Mouse (Mus musculus) hindbrain, embryonic 16.5 days (tissue): ENCODE measurements around the gene Zfyve28. TPM values are rescaled to one million over a fixed set of nuclear protein-coding genes. Genes with fewer than 3 reads are reported as not detected.

Source experiments
- ATAC-seq: fragments of 200-750 bp; cut with Nextera tagmentation; 2 replicates; pipeline ENCODE4 v1.8.0; 2017; ENCODE audit warnings: moderate TSS enrichment, moderate library complexity
- H3K27ac ChIP-seq: fragments of 300-500 bp; sonication (generic); 2 replicates; pipeline ENCODE4 v1.5.1; 2014; ENCODE audit warnings: low read depth, mild to moderate bottlenecking, control low read depth, low read length, moderate library complexity
- H3K27me3 ChIP-seq: fragments of 300-500 bp; sonication (generic); replicated peaks from 2 replicates; pipeline ENCODE4 v1.6.1; 2014; ENCODE audit warnings: low read length; ENCODE audit not compliant: control insufficient read depth, insufficient read depth
- H3K36me3 ChIP-seq: fragments of 300-500 bp; sonication (generic); 2 replicates; pipeline ENCODE4 v1.6.1; 2014; ENCODE audit warnings: mild to moderate bottlenecking, low read length, moderate library complexity, mixed read lengths; ENCODE audit not compliant: control insufficient read depth, insufficient read depth
- H3K4me1 ChIP-seq: fragments of 300-500 bp; sonication (generic); 2 replicates; pipeline ENCODE4 v1.6.1; 2014; ENCODE audit warnings: low read depth, low read length; ENCODE audit not compliant: control insufficient read depth, insufficient read depth
- H3K4me2 ChIP-seq: fragments of 300-500 bp; sonication (generic); 2 replicates; pipeline ENCODE4 v1.6.1; 2014; ENCODE audit warnings: mild to moderate bottlenecking, low read length, control low read depth, moderate library complexity
- H3K4me3 ChIP-seq: fragments of 300-500 bp; sonication (generic); 2 replicates; pipeline ENCODE4 v1.5.1; 2014; ENCODE audit warnings: mild to moderate bottlenecking, low read length, control low read depth, moderate library complexity
- H3K9ac ChIP-seq: fragments of 300-500 bp; sonication (generic); 2 replicates; pipeline ENCODE4 v1.6.1; 2014; ENCODE audit warnings: low read depth, mild to moderate bottlenecking, control low read depth, low read length, moderate library complexity
- H3K9me3 ChIP-seq: fragments of 300-500 bp; sonication (generic); 2 replicates; pipeline ENCODE4 v1.6.1; 2014; ENCODE audit warnings: mild to moderate bottlenecking, low read length, moderate library complexity; ENCODE audit not compliant: control insufficient read depth
- WGBS: fragments of 180-500 bp; shearing (Covaris S2); extraction: QIAGEN DNeasy Blood & Tissue Kit; methylation state at CpG from one replicate; pipeline ENCODE4 v1.1.7; 2014; 5-methylcytosine and 5-hydroxymethylcytosine counted together
- polyA plus RNA-seq: library from polyadenylated mRNA; unstranded; fragments of >200 nt; fragmentation: Nextera tagmentation; extraction: Ambion mirVana; gene quantifications from 2 replicates; pipeline ENCODE4 v1.2.1, GENCODE M21; 2015

Zfyve28 gene
- polyA plus RNA-seq, 1 experiment from 2014 or later: 4.6 TPM

- Histone ChIP-seq H3K4me1 (no peaks in the 10 kb centered on the region), H3K9me3 (no peaks in the 10 kb centered on the region), H3K27me3 (no peaks in the 10 kb centered on the region), H3K27ac (no peak overlapping the region), H3K9ac (no peak overlapping the region), H3K36me3 (no peaks in the 10 kb centered on the region), H3K4me2 (no peak overlapping the region), H3K4me3 (no peak overlapping the region)
- 91% methylated on average over 12 of the region's 12 CpGs for WGBS
- no peak for ATAC-seq
Observed at GRCm38 (mm10) chr5:34195786-34196185, 92.5 kb downstream of the Zfyve28 start.

- ATAC-seq: no peak
- H3K9me3 ChIP-seq: no peaks in the 10 kb centered on the region
- H3K27ac ChIP-seq: no peak overlapping the region
- H3K4me3 ChIP-seq: no peak overlapping the region
- 86% methylated on average over 6 of the region's 6 CpGs for WGBS
- no peak overlapping the region for H3K4me2 ChIP-seq
- H3K9ac ChIP-seq: no peak overlapping the region
- H3K27me3 ChIP-seq: no peaks in the 10 kb centered on the region
- H3K4me1 ChIP-seq: no peaks in the 10 kb centered on the region
- H3K36me3 ChIP-seq: no peaks in the 10 kb centered on the region
Observed at GRCm38 (mm10) chr5:34194975-34195662, 93.1 kb downstream of the Zfyve28 start.

- H3K27me3 ChIP-seq: no peaks in the 10 kb centered on the region
- H3K36me3 ChIP-seq: no peaks in the 10 kb centered on the region
- H3K9ac ChIP-seq: no peak overlapping the region
- 60% methylated on average over 1 of the region's 1 CpGs for WGBS
- no peaks in the 10 kb centered on the region for H3K4me1 ChIP-seq
- no peak overlapping the region for H3K27ac ChIP-seq
- no peak overlapping the region for H3K4me2 ChIP-seq
- H3K9me3 ChIP-seq: no peaks in the 10 kb centered on the region
- H3K4me3 ChIP-seq: no peak overlapping the region
- ATAC-seq: no peak
Observed at GRCm38 (mm10) chr5:34194426-34194825, 93.8 kb downstream of the Zfyve28 start.

GRCm38 (mm10) chr5:34191843-34192242, 96.4 kb downstream of the Zfyve28 start:
- Histone ChIP-seq H3K27ac (no peak overlapping the region), H3K27me3 (no peaks in the 10 kb centered on the region), H3K9me3 (no peaks in the 10 kb centered on the region), H3K4me2 (no peak overlapping the region), H3K4me1 (peaks cover 8% of the 10 kb centered on the region), H3K9ac (no peak overlapping the region), H3K4me3 (no peak overlapping the region), H3K36me3 (no peaks in the 10 kb centered on the region)
- no peak for ATAC-seq
- WGBS: 70% methylated on average over 4 of the region's 4 CpGs

GRCm38 (mm10) chr5:34191021-34191420, 97.2 kb downstream of the Zfyve28 start:
- Histone ChIP-seq H3K4me1 (peaks cover 15% of the 10 kb centered on the region), H3K4me2 (no peak overlapping the region), H3K9me3 (no peaks in the 10 kb centered on the region), H3K4me3 (no peak overlapping the region), H3K36me3 (no peaks in the 10 kb centered on the region), H3K27ac (no peak overlapping the region), H3K9ac (no peak overlapping the region), H3K27me3 (no peaks in the 10 kb centered on the region)
- WGBS: 54% methylated on average over 4 of the region's 4 CpGs
- ATAC-seq: no peak

- Histone ChIP-seq H3K9me3 (no peaks in the 10 kb centered on the region), H3K27me3 (no peaks in the 10 kb centered on the region), H3K27ac (no peak overlapping the region), H3K4me1 (peaks cover 30% of the 10 kb centered on the region), H3K4me3 (no peak overlapping the region), H3K36me3 (no peaks in the 10 kb centered on the region), H3K4me2 (no peak overlapping the region), H3K9ac (no peak overlapping the region)
- no peak for ATAC-seq
- WGBS: 70% methylated on average over 1 of the region's 1 CpGs
Observed at GRCm38 (mm10) chr5:34189521-34189920, 98.7 kb downstream of the Zfyve28 start.

GRCm38 (mm10) chr5:34188856-34189255, 99.4 kb downstream of the Zfyve28 start:
- no peak overlapping the region for H3K4me3 ChIP-seq
- peak overlapping the region; percentile 75 for H3K4me2 ChIP-seq
- peak overlapping the region; percentile 73 for H3K9ac ChIP-seq
- H3K36me3 ChIP-seq: no peaks in the 10 kb centered on the region
- no peaks in the 10 kb centered on the region for H3K27me3 ChIP-seq
- no peak for ATAC-seq
- no peaks in the 10 kb centered on the region for H3K9me3 ChIP-seq
- 78% methylated on average over 2 of the region's 2 CpGs for WGBS
- peaks cover 35% of the 10 kb centered on the region for H3K4me1 ChIP-seq
- H3K27ac ChIP-seq: no peak overlapping the region

- Histone ChIP-seq H3K4me2 (peak within 1 kb of the TSS; percentile 81), H3K27ac (peak within 1 kb of the TSS; percentile 93), H3K9me3 (no peaks in the 10 kb centered on the region), H3K4me1 (peaks cover 45% of the 10 kb centered on the region), H3K27me3 (no peaks in the 10 kb centered on the region), H3K36me3 (no peaks in the 10 kb centered on the region; the same call in 1 of the 2 replicates), H3K4me3 (peak within 1 kb of the TSS; percentile 97), H3K9ac (peak within 1 kb of the TSS; percentile 92)
- WGBS: under 1% methylated on average over 59 of the region's 60 CpGs
- peak; percentile 99 for ATAC-seq
Observed at GRCm38 (mm10) chr5:34187601-34188316, 100.5 kb downstream of the Zfyve28 start, which contains the start of gene Mxd4. Mxd4 (minus strand) TSS chr5:34187720.

- H3K4me1 ChIP-seq: peaks cover 48% of the 10 kb centered on the region
- under 1% methylated on average over 39 of the region's 46 CpGs for WGBS
- ATAC-seq: 0 out of 2 replicates have a peak, but pooled peaks have one; percentile 0
Observed at GRCm38 (mm10) chr5:34186961-34187391, 101.3 kb downstream of the Zfyve28 start.

More at GRCm38 (mm10) chr5:34186961-34187391, 101.3 kb downstream of the Zfyve28 start:
- Histone ChIP-seq H3K9ac (peak overlapping the region; percentile 92), H3K4me3 (peak overlapping the region; percentile 97), H3K27me3 (no peaks in the 10 kb centered on the region), H3K4me2 (peak overlapping the region; percentile 81), H3K36me3 (peaks cover 3% of the 10 kb centered on the region), H3K9me3 (no peaks in the 10 kb centered on the region), H3K27ac (peak overlapping the region; percentile 93)
